Mouse (Mus musculus): ENCODE results near the gene Gm20821. TPM values are rescaled to one million over a fixed set of nuclear protein-coding genes. Genes with fewer than 3 reads are reported as not detected.
"Not testable (repeated sequence)": the region's sequence is repeated elsewhere in the genome, so short reads cannot be mapped to it uniquely, and the experiment has no call there.

Gene Gm20821
- polyA plus RNA-seq (2012; rRNA removed), result not detected in 2 replicates

- DNase-seq (ENCODE audit: extremely low spot score in 1 of 2, low spot score in 1 of 2), result not testable (repeated sequence)
Observed at GRCm38 (mm10) chrY:9781504-9781903, at the start of gene Gm20821. Gene Gm20821 (plus strand): TSS chrY:9781804.

Measured in frontal cortex, adult 2 months (tissue).